Mouse (Mus musculus): ENCODE measurements around the gene Spg21. TPM values are rescaled to one million over a fixed set of nuclear protein-coding genes. Genes with fewer than 3 reads are reported as not detected.
A peak's percentile ranks its signal among the peaks of the same experiment; 100 is the strongest.

The Spg21 gene
- total and polyA plus RNA-seq, 2 experiments from 2014 or later: 79.3 to 103 TPM

DNA sequence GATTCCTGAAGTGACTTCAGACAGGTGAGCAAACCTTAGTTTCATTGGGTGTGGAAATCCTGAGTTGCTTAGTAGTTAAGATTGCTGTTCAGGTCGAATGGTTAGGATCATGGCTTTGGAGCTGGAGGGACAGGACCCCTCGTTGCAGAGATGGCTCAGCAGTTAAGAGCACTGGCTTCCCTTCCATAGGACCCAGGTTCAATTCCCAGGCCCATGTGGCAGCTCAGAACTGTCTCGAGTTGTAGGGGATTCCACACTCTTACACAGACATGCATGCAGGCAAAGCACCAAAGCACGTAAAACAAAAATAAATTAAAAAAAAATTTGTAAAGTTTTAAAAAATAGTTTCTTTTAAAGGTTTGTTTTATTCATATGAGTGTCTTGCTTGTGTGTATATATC, 25.5 kb upstream of the Spg21 start:
- ATAC-seq (ENCODE audit: low FRiP score) (no peak), DNase-seq (ENCODE audit: low spot score) (no peak)
- peak overlapping the region; percentile 67 for H3K4me3 ChIP-seq (ENCODE audit: low read depth, low read length)
- H3K4me2 ChIP-seq (ENCODE audit: low read depth, low read length, poor library complexity, severe bottlenecking): peak overlapping the region; percentile 72; the same call in 1 of the 2 replicates
- no peaks in the 10 kb centered on the region for H3K27me3 ChIP-seq (ENCODE audit: insufficient read depth, low read length)
- H3K4me1 ChIP-seq (ENCODE audit: insufficient read depth, low read length): peaks cover 3% of the 10 kb centered on the region; the same call in 1 of the 2 replicates
- H3K9ac ChIP-seq (replicated peaks; ENCODE audit: low read length, poor library complexity, severe bottlenecking): no peak overlapping the region
- 0 out of 2 replicates have a peak, but pooled peaks cover 2% of the 10 kb centered on the region for H3K36me3 ChIP-seq (ENCODE audit: insufficient read depth, low read length)
- H3K9me3 ChIP-seq (ENCODE audit: low read length): no peaks in the 10 kb centered on the region
- TF ChIP-seq CTCF (IDR thresholded peaks at IDR 0.05): no peak
- H3K27ac ChIP-seq (ENCODE audit: low read depth, low read length): no peak overlapping the region
- WGBS: 62% methylated on average over 4 of the region's 4 CpGs

DNA sequence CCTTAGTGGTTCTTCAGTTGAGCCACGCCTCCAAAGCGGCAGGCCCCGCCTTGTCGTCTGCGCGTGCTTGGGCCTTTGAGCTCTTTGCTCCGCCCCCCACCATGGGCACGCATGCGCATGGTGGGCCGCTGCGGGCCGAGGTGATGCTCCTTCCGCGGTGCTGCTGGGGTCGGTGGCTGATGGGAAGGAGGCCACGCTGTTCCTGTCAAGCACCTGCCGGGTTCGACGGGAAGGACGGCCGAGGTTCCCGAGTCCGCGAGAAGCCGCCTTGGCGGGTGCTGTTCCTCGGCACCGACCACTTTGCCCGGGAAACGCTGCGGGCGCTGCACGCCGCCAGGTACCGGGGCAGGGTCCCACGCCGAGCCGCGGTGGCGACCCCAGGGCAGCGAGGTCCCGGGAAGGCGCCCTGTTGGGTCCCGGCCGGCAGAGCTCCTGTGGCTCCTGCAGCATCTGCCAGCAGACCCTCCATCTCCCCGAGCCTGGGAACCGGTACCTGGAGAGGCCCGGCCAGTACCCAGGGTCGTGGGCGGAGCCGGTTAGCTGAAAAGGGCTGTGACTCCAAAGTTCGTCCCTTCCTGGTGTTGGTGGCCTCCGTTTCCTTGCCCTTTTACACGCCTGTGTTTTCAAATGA, 25.0 kb upstream of the Spg21 start, which contains the start of gene Mtfmt:
TSS of gene Mtfmt (plus strand) at position 112 of the 631 bp plus-strand sequence.
- WGBS: under 1% methylated on average over 54 of the region's 54 CpGs
- ATAC-seq (ENCODE audit: low FRiP score) (peak; percentile 89), DNase-seq (ENCODE audit: low spot score) (peak; percentile 95)
- Histone ChIP-seq H3K9ac (replicated peaks; ENCODE audit: low read length, poor library complexity, severe bottlenecking) (peak within 1 kb of the TSS; percentile 73), H3K4me3 (ENCODE audit: low read depth, low read length) (peak within 1 kb of the TSS; percentile 67), H3K27ac (ENCODE audit: low read depth, low read length) (peak within 1 kb of the TSS; percentile 40; the same call in 1 of the 2 replicates), H3K36me3 (ENCODE audit: insufficient read depth, low read length) (peaks cover 6% of the 10 kb centered on the region), H3K9me3 (ENCODE audit: low read length) (no peaks in the 10 kb centered on the region), H3K4me2 (ENCODE audit: low read depth, low read length, poor library complexity, severe bottlenecking) (peak within 1 kb of the TSS; percentile 72), H3K4me1 (ENCODE audit: insufficient read depth, low read length) (peaks cover 3% of the 10 kb centered on the region; the same call in 1 of the 2 replicates), H3K27me3 (ENCODE audit: insufficient read depth, low read length) (no peaks in the 10 kb centered on the region)
- TF ChIP-seq CTCF (IDR thresholded peaks at IDR 0.05): no peak

DNA sequence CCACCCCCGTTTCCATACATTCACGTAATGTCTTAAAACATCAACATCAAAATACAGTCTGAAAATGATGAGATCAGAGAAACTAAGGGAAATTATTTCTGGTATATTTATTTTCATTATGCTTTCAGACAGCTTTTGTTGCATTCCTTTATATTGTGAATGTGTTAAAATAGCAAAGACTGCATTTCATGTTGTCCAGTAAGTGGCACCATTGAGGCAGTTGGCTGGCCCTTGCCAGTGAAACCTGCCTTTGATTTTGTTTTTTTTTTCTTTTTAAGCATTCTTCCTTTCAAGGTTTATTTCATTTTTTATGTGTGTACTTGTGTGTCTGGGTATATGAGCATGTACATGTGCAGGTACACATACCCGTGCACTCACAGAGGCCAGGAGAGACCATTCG, 16.1 kb upstream of the Spg21 start:
- TF ChIP-seq CTCF (IDR thresholded peaks at IDR 0.05): peak; percentile 55
- Histone ChIP-seq H3K27me3 (ENCODE audit: insufficient read depth, low read length) (no peaks in the 10 kb centered on the region), H3K36me3 (ENCODE audit: insufficient read depth, low read length) (peaks cover 61% of the 10 kb centered on the region), H3K4me3 (ENCODE audit: low read depth, low read length) (no peak overlapping the region), H3K4me1 (ENCODE audit: insufficient read depth, low read length) (no peaks in the 10 kb centered on the region), H3K9ac (replicated peaks; ENCODE audit: low read length, poor library complexity, severe bottlenecking) (no peak overlapping the region), H3K9me3 (ENCODE audit: low read length) (no peaks in the 10 kb centered on the region), H3K27ac (ENCODE audit: low read depth, low read length) (no peak overlapping the region), H3K4me2 (ENCODE audit: low read depth, low read length, poor library complexity, severe bottlenecking) (no peak overlapping the region)
- DNase-seq (ENCODE audit: low spot score) (no peak), ATAC-seq (ENCODE audit: low FRiP score) (no peak)
- 93% methylated on average over 4 of the region's 4 CpGs for WGBS

DNA sequence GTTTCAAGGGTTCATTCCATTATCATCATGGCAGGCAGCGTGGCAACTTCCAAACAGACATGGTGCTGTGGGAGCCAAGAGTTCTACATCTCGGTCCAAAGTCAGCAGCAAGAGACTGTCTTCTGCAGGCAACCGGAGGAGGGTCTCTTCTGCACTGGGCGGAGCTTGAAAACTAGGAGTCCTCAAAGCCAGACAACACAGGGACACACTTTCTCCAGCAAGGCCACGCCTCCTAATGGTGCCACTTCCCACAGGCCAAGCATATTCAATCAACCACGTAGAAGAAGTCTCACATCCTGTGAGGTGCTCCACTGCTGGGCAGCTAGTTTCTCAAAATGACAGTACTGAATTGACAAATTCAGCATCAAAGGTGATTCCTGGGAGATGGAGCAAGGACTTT, 12.8 kb upstream of the Spg21 start:
- TF ChIP-seq CTCF (IDR thresholded peaks at IDR 0.05): no peak
- no peak for ATAC-seq (ENCODE audit: low FRiP score)
- H3K4me3 ChIP-seq (ENCODE audit: low read depth, low read length): no peak overlapping the region
- no peaks in the 10 kb centered on the region for H3K4me1 ChIP-seq (ENCODE audit: insufficient read depth, low read length)
- peaks cover 66% of the 10 kb centered on the region for H3K36me3 ChIP-seq (ENCODE audit: insufficient read depth, low read length)
- no peak overlapping the region for H3K27ac ChIP-seq (ENCODE audit: low read depth, low read length)
- H3K27me3 ChIP-seq (ENCODE audit: insufficient read depth, low read length): no peaks in the 10 kb centered on the region
- DNase-seq (ENCODE audit: low spot score): no peak
- 91% methylated on average over 6 of the region's 6 CpGs for WGBS
- no peak overlapping the region for H3K9ac ChIP-seq (replicated peaks; ENCODE audit: low read length, poor library complexity, severe bottlenecking)
- no peaks in the 10 kb centered on the region for H3K9me3 ChIP-seq (ENCODE audit: low read length)
- H3K4me2 ChIP-seq (ENCODE audit: low read depth, low read length, poor library complexity, severe bottlenecking): no peak overlapping the region

- WGBS: 91% methylated on average over 2 of the region's 2 CpGs
- no peak for TF ChIP-seq CTCF (IDR thresholded peaks at IDR 0.05)
- ATAC-seq (ENCODE audit: low FRiP score): no peak
- H3K4me3 ChIP-seq (ENCODE audit: low read depth, low read length): no peak overlapping the region
- no peaks in the 10 kb centered on the region for H3K9me3 ChIP-seq (ENCODE audit: low read length)
- no peaks in the 10 kb centered on the region for H3K27me3 ChIP-seq (ENCODE audit: insufficient read depth, low read length)
- no peak overlapping the region for H3K9ac ChIP-seq (replicated peaks; ENCODE audit: low read length, poor library complexity, severe bottlenecking)
- H3K27ac ChIP-seq (ENCODE audit: low read depth, low read length): no peak overlapping the region
- DNase-seq (ENCODE audit: low spot score): no peak
- H3K36me3 ChIP-seq (ENCODE audit: insufficient read depth, low read length): 0 out of 2 replicates have a peak, but pooled peaks cover under 1% of the 10 kb centered on the region
- H3K4me2 ChIP-seq (ENCODE audit: low read depth, low read length, poor library complexity, severe bottlenecking): no peak overlapping the region
- H3K4me1 ChIP-seq (ENCODE audit: insufficient read depth, low read length): peaks cover 6% of the 10 kb centered on the region
Measured at GRCm38 (mm10) chr9:65458975-65459374, 1.8 kb upstream of the Spg21 start.

DNA sequence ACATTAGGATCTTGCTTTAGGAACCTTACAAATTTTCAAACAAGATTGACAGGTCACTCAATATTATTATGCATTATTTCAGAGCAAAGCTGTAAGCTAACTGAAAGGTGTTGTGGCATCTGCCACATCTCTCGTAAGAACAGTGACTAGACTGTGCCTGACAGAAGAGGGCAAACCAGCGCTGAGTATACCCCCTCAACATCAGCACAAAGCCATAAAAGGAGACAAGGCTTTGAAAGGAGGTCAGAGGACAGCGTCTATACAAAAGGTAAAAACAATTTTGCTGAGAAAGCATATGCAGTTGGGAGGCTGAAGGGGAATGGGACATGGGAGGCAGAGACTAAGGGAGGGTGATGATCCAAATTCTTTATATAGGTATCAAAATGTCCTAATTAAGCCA, 549 bp upstream of the Spg21 start:
- peak; percentile 2 for DNase-seq (ENCODE audit: low spot score)
- Histone ChIP-seq H3K27ac (ENCODE audit: low read depth, low read length) (peak overlapping the region; percentile 89), H3K4me3 (ENCODE audit: low read depth, low read length) (peak overlapping the region; percentile 84), H3K4me2 (ENCODE audit: low read depth, low read length, poor library complexity, severe bottlenecking) (peak overlapping the region; percentile 72), H3K9me3 (ENCODE audit: low read length) (no peaks in the 10 kb centered on the region), H3K4me1 (ENCODE audit: insufficient read depth, low read length) (peaks cover 6% of the 10 kb centered on the region), H3K36me3 (ENCODE audit: insufficient read depth, low read length) (no peaks in the 10 kb centered on the region), H3K9ac (replicated peaks; ENCODE audit: low read length, poor library complexity, severe bottlenecking) (peak overlapping the region; percentile 90), H3K27me3 (ENCODE audit: insufficient read depth, low read length) (no peaks in the 10 kb centered on the region)
- TF ChIP-seq CTCF (IDR thresholded peaks at IDR 0.05): no peak
- WGBS: 29% methylated on average over 3 of the region's 3 CpGs
- no peak for ATAC-seq (ENCODE audit: low FRiP score)
